Mouse (Mus musculus) megakaryocyte, embryonic 14.5 days (primary cell): Measurements from ENCODE around the gene Sem1.

Experiments used
- FLI1 ChIP-seq: IDR thresholded peaks from 2 replicates; pipeline ENCODE4 v1.6.1; 2012; ENCODE audit warnings: low read length, inconsistent platforms, mixed read lengths
- GATA1 ChIP-seq: IDR thresholded peaks from 3 replicates; pipeline ENCODE4 v1.6.1; 2012; ENCODE audit warnings: mixed read lengths, low read length, inconsistent platforms, borderline replicate concordance

- no peak for TF ChIP-seq GATA1
- no peak for TF ChIP-seq FLI1
Observed at GRCm38 (mm10) chr6:6578304-6579149, at the start of gene Sem1.
